Mouse (Mus musculus): ENCODE data around the gene C130032M10Rik. TPM values are rescaled to one million over a fixed set of nuclear protein-coding genes. Genes with fewer than 3 reads are reported as not detected.

Gene C130032M10Rik
- total RNA-seq, 2 experiments from 2014 or later: not detected

Other genes starting within 250 kb of the C130032M10Rik start
- not detected for gene Bcl2a1c, start 185.6 kb upstream of the C130032M10Rik start, total RNA-seq (2021)
- gene Crtap, start 125.0 kb upstream of the C130032M10Rik start, total RNA-seq (2021): 10 to 100 TPM; 35.4 to 41.3 TPM
- 10 to 100 TPM; 18.5 to 19.2 TPM for gene Glb1, start 114.6 kb upstream of the C130032M10Rik start, total RNA-seq (2021)
- 1 to 10 TPM; 4.5 to 4.8 TPM for gene Tmppe, start 114.6 kb upstream of the C130032M10Rik start, total RNA-seq (2021)
- under 1 TPM in 1 of 2 experiments, not detected in 1; 0.68 TPM for gene Ccr4, start 10.8 kb upstream of the C130032M10Rik start, total RNA-seq (2021)
- not detected for gene Trim71, start 48.7 kb downstream of the C130032M10Rik start, total RNA-seq (2021)
- gene Cnot10, start 124.5 kb downstream of the C130032M10Rik start, total RNA-seq (2021): 10 to 100 TPM; 22.5 to 25.5 TPM
- gene Dync1li1, start 173.1 kb downstream of the C130032M10Rik start, total RNA-seq (2021): 10 to 100 TPM; 76.2 to 78.2 TPM
- 10 to 100 TPM; 28.4 to 30.4 TPM for gene Cmtm6, start 215.4 kb downstream of the C130032M10Rik start, total RNA-seq (2021)